Mouse (Mus musculus) spleen, adult 2 months (tissue): Measurements from ENCODE around the gene Cdk5rap1.

Source experiments
- CTCF ChIP-seq: fragments of 200-500 bp; IDR thresholded peaks from 2 replicates; pipeline ENCODE4 v1.5.1; 2011; ENCODE audit warnings: mild to moderate bottlenecking, inconsistent platforms; ENCODE audit not compliant: insufficient read depth, insufficient read length, insufficient replicate concordance; ENCODE audit errors: extremely low read depth
- POLR2A ChIP-seq: fragments of 200-500 bp; IDR thresholded peaks from 2 replicates; pipeline ENCODE4 v1.6.1; 2011; ENCODE audit warnings: low read depth, low read length, inconsistent platforms

DNA sequence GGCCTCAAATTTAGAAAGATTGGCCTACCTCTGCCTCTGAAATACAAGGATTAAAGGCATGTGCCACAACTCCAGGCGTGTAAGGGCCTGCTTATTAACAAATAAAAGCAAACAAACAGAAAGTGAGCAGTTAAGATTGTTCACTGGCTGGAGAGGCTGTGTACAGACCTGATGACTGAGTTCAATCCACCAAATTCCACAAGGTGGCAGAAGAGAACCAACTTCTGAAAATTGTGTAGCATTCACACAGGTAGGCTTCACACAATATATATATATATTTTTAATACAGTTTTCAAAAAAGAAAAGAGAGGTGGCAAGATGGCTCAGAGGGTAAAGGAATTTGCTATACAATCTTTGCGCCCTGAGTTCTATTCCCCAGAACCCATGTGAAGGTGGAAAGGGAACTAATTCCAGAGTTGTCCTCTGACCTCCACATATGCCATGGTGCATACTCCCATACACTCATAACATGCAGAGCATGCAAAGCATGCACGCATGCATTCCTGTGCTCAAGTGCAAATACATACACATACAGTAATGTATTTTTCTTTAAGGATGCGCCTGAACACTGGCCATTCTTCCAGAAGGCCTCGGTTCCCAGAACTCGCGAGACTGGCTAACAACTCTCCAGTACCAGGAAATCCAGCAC, 39.3 kb upstream of the Cdk5rap1 start:
- TF ChIP-seq CTCF (no peak), POLR2A (no peak)
